Comparison of ENCODE assay signal across 8 mouse cellular contexts in genomic region chr9:24503067-24503857, GRCm38 (mm10). TPM values are rescaled to one million over a fixed set of nuclear protein-coding genes. Genes with fewer than 3 reads are reported as not detected.
DNase-seq lines count a peak whose midpoint lies in the region; ATAC-seq and TF ChIP-seq lines count a peak whose summit lies in the region.

TSS of gene Dpy19l1 (minus strand) at chr9:24503140.

- WGBS in bone marrow, adult 2 months = under 1% methylated on average over 97 of the region's 99 CpGs
- WGBS in embryonic facial prominence, embryonic 14.5 days = under 1% methylated on average over 24 of the region's 99 CpGs
- WGBS in limb, embryonic 12.5 days = 0% methylated on average over 59 of the region's 99 CpGs
- WGBS in midbrain, embryonic 14.5 days = under 1% methylated on average over 99 of the region's 99 CpGs

- peak within 1 kb of the TSS; percentile 94 for H3K27ac ChIP-seq in bone marrow, adult 2 months (ENCODE audit: control insufficient read depth, insufficient read depth, low read depth, low read length, poor library complexity)
- H3K27ac ChIP-seq in embryonic facial prominence, embryonic 14.5 days (replicated peaks; ENCODE audit: low read depth, low read length) = peak within 1 kb of the TSS; percentile 90
- peak within 1 kb of the TSS; percentile 92 for H3K27ac ChIP-seq in limb, embryonic 12.5 days
- H3K27ac ChIP-seq in midbrain, embryonic 14.5 days (replicated peaks; ENCODE audit: low read depth, low read length) = peak within 1 kb of the TSS; percentile 87

- peak within 1 kb of the TSS; percentile 80 for H3K9ac ChIP-seq in embryonic facial prominence, embryonic 14.5 days (ENCODE audit: low read depth, low read length)
- peak within 1 kb of the TSS; percentile 81 for H3K9ac ChIP-seq in limb, embryonic 12.5 days (replicated peaks)
- peak within 1 kb of the TSS; percentile 81 for H3K9ac ChIP-seq in midbrain, embryonic 14.5 days (replicated peaks; ENCODE audit: low read length)

- peaks cover 2% of the 10 kb centered on the region; the same call in 1 of the 2 replicates for H3K4me1 ChIP-seq in bone marrow, adult 2 months (ENCODE audit: control insufficient read depth, insufficient read depth, low read length)
- H3K4me1 ChIP-seq in embryonic facial prominence, embryonic 14.5 days (ENCODE audit: control insufficient read depth, insufficient read depth, low read length) = peaks cover 19% of the 10 kb centered on the region
- peaks cover 10% of the 10 kb centered on the region for H3K4me1 ChIP-seq in limb, embryonic 12.5 days (replicated peaks)
- peaks cover 16% of the 10 kb centered on the region for H3K4me1 ChIP-seq in midbrain, embryonic 14.5 days (ENCODE audit: control insufficient read depth, insufficient read depth, low read length)

- TF ChIP-seq POLR2A in bone marrow, adult 2 months (IDR thresholded peaks at IDR 0.05; ENCODE audit: borderline replicate concordance, control insufficient read depth, low read depth, low read length) = peak; percentile 84; the same call in 1 of the 2 replicates

- H3K4me2 ChIP-seq in embryonic facial prominence, embryonic 14.5 days (ENCODE audit: low read depth, low read length) = peak within 1 kb of the TSS; percentile 68
- H3K4me2 ChIP-seq in limb, embryonic 12.5 days = peak within 1 kb of the TSS; percentile 76
- H3K4me2 ChIP-seq in midbrain, embryonic 14.5 days (ENCODE audit: low read length) = peak within 1 kb of the TSS; percentile 73

- no peaks in the 10 kb centered on the region for H3K9me3 ChIP-seq in embryonic facial prominence, embryonic 14.5 days (ENCODE audit: control insufficient read depth, low read length)
- no peaks in the 10 kb centered on the region for H3K9me3 ChIP-seq in limb, embryonic 12.5 days
- H3K9me3 ChIP-seq in midbrain, embryonic 14.5 days (ENCODE audit: control insufficient read depth, low read length) = no peaks in the 10 kb centered on the region

- DNase-seq in 416B (ENCODE audit: low read depth) = peak; percentile 79
- DNase-seq in embryonic facial prominence, embryonic 14.5 days (ENCODE audit: low spot score) = peak; percentile 93
- DNase-seq in heart, adult 8-10 months (ENCODE audit: low spot score) = peak; percentile 88
- DNase-seq in kidney, adult 8-10 months = peak; percentile 91 to 92
- peak; percentile 97 for DNase-seq in midbrain, embryonic 14.5 days
- DNase-seq in spleen, adult 12 weeks (ENCODE audit: low spot score) = peak; percentile 90

- H3K36me3 ChIP-seq in embryonic facial prominence, embryonic 14.5 days (ENCODE audit: control insufficient read depth, insufficient read depth, low read length) = no peaks in the 10 kb centered on the region
- H3K36me3 ChIP-seq in limb, embryonic 12.5 days = no peaks in the 10 kb centered on the region
- H3K36me3 ChIP-seq in midbrain, embryonic 14.5 days (ENCODE audit: control insufficient read depth, insufficient read depth, low read length) = no peaks in the 10 kb centered on the region

- TF ChIP-seq CTCF in bone marrow, adult 2 months (IDR thresholded peaks at IDR 0.05; ENCODE audit: control insufficient read depth, insufficient read depth, low read length) = no peak

- peak within 1 kb of the TSS; percentile 87 for H3K4me3 ChIP-seq in bone marrow, adult 2 months (replicated peaks; ENCODE audit: control insufficient read depth, low read depth, low read length)
- H3K4me3 ChIP-seq in embryonic facial prominence, embryonic 14.5 days (ENCODE audit: low read depth, low read length) = peak within 1 kb of the TSS; percentile 76
- peak within 1 kb of the TSS; percentile 72 for H3K4me3 ChIP-seq in limb, embryonic 12.5 days (replicated peaks)
- peak within 1 kb of the TSS; percentile 69 for H3K4me3 ChIP-seq in midbrain, embryonic 14.5 days (replicated peaks; ENCODE audit: low read depth, low read length)

- H3K27me3 ChIP-seq in embryonic facial prominence, embryonic 14.5 days (replicated peaks; ENCODE audit: control insufficient read depth, insufficient read depth, low read length) = no peaks in the 10 kb centered on the region
- H3K27me3 ChIP-seq in limb, embryonic 12.5 days = no peaks in the 10 kb centered on the region
- H3K27me3 ChIP-seq in midbrain, embryonic 14.5 days (ENCODE audit: control insufficient read depth, insufficient read depth, low read length) = no peaks in the 10 kb centered on the region

- ATAC-seq in embryonic facial prominence, embryonic 14.5 days (ENCODE audit: low read depth) = peak; percentile 97
- ATAC-seq in limb, embryonic 12.5 days (ENCODE audit: insufficient number of reproducible peaks, insufficient read depth, low FRiP score, low TSS enrichment, low read depth) = peak; percentile 93
- ATAC-seq in midbrain, embryonic 14.5 days (ENCODE audit: low FRiP score, low TSS enrichment) = peak; percentile 96

RNA-seq across cellular contexts. Expression of gene Dpy19l1, which starts in this region (rescaled TPM):
- 16.9 and 17.0 TPM in 2 replicates for polyA plus RNA-seq in bone marrow, adult 2 months (2011; ENCODE audit: insufficient read depth, insufficient read length, low replicate concordance, missing spikeins)
- polyA plus RNA-seq in embryonic facial prominence, embryonic 14.5 days (2014; fragmentation: Nextera tagmentation; extraction: Ambion mirVana) = 19.2 and 20.2 TPM in 2 replicates
- 1 to 10 TPM; 5.5 to 7.4 (median 7.4) TPM for total RNA-seq in heart, adult 8-10 months (2022)
- 9.4 and 21.2 TPM in 2 replicates for polyA plus RNA-seq in limb, embryonic 12.5 days (2016; fragmentation: Nextera tagmentation; extraction: Ambion mirVana)
- 12.0 TPM in 2 replicates for polyA plus RNA-seq in midbrain, embryonic 14.5 days (2014; fragmentation: Nextera tagmentation; extraction: Ambion mirVana)

Comparison
In these comparisons a context has a peak if more than half of its experiments do, and no peak if none do; other contexts are left out.
1. Peak in every context shown above with its lines: DNase-seq, ATAC-seq, H3K4me3 ChIP-seq and H3K27ac ChIP-seq.